Mouse (Mus musculus) MEL (cell line): ENCODE results near the gene Trub1. TPM values are rescaled to one million over a fixed set of nuclear protein-coding genes. Genes with fewer than 3 reads are reported as not detected.

Experiments used
- DNase-seq: peaks from one replicate; pipeline ENCODE4 v3.0.0; 2011; ENCODE audit warnings: low read depth, low spot score
- H3K27ac ChIP-seq: 2 replicates; pipeline ENCODE4 v1.5.1; 2012; ENCODE audit warnings: low read depth, mild to moderate bottlenecking, control low read depth, low read length, moderate library complexity; ENCODE audit not compliant: control insufficient read depth
- H3K27me3 ChIP-seq, 2 experiments: fragments of 150-350 bp in 1 of 2; sonication (generic) in 1 of 2; 2 replicates each; pipeline ENCODE4 v1.6.1; 2012; ENCODE audit warnings: low read length in 2 of 2, mild to moderate bottlenecking in 2 of 2, improper control_type of control experiment in 1 of 2, moderate library complexity in 1 of 2; ENCODE audit not compliant: insufficient read depth in 2 of 2, control insufficient read depth in 1 of 2
- H3K36me3 ChIP-seq, 2 experiments: 2 replicates each; pipeline ENCODE4 v1.6.1; 2012 to 2014; ENCODE audit warnings: low read length in 2 of 2, improper control_type of control experiment in 1 of 2, inconsistent platforms in 1 of 2, mild to moderate bottlenecking in 1 of 2; ENCODE audit not compliant: insufficient read depth in 2 of 2, control insufficient read depth in 1 of 2
- H3K4me1 ChIP-seq, 2 experiments: fragments of 150-350 bp in 1 of 2; sonication (generic) in 1 of 2; 2 replicates each; pipeline ENCODE4 v1.6.1; 2012; ENCODE audit warnings: low read length in 2 of 2, improper control_type of control experiment in 1 of 2, mild to moderate bottlenecking in 1 of 2; ENCODE audit not compliant: insufficient read depth in 2 of 2, control insufficient read depth in 1 of 2
- H3K4me3 ChIP-seq, 2 experiments: fragments of 150-350 bp in 1 of 2; sonication (generic) in 1 of 2; 2 replicates each; pipeline ENCODE4 v1.5.1; 2012; ENCODE audit warnings: low read depth in 2 of 2, low read length in 2 of 2, mild to moderate bottlenecking in 2 of 2, moderate library complexity in 2 of 2, control low read depth in 1 of 2, improper control_type of control experiment in 1 of 2; ENCODE audit not compliant: control insufficient read depth in 1 of 2, insufficient read depth in 1 of 2
- H3K79me2 ChIP-seq: 2 replicates; pipeline ENCODE4 v1.6.1; 2012; ENCODE audit warnings: mild to moderate bottlenecking, low read length, moderate library complexity; ENCODE audit not compliant: control insufficient read depth, poor library complexity, insufficient read depth
- H3K9ac ChIP-seq: 2 replicates; pipeline ENCODE4 v1.6.1; 2012; ENCODE audit warnings: low read depth, mild to moderate bottlenecking, control low read depth, low read length, moderate library complexity; ENCODE audit not compliant: control insufficient read depth, poor library complexity, severe bottlenecking
- H3K9me3 ChIP-seq: fragments of 150-350 bp; sonication (generic); replicated peaks from 2 replicates; pipeline ENCODE4 v1.6.1; 2012; ENCODE audit warnings: mild to moderate bottlenecking, low read length, improper control_type of control experiment, moderate library complexity; ENCODE audit not compliant: insufficient read depth
- BHLHE40 ChIP-seq: IDR thresholded peaks from 2 replicates; pipeline ENCODE4 v1.6.1; 2012; ENCODE audit warnings: low read depth, mild to moderate bottlenecking, inconsistent platforms, low read length, improper control_type of control experiment, borderline replicate concordance
- CHD2 ChIP-seq: IDR thresholded peaks from 2 replicates; pipeline ENCODE4 v1.6.1; 2011; ENCODE audit warnings: low read length, improper control_type of control experiment
- EP300 ChIP-seq, 2 experiments: IDR thresholded peaks; 2 replicates each; pipeline ENCODE4 v1.6.1; 2011; ENCODE audit warnings: improper control_type of control experiment in 2 of 2, low read length in 2 of 2, low read depth in 1 of 2, mild to moderate bottlenecking in 1 of 2
- KAT2A ChIP-seq: conservative IDR thresholded peaks from 2 replicates; pipeline ENCODE4 v1.6.1; 2012; ENCODE audit warnings: low read depth, low read length, improper control_type of control experiment, inconsistent platforms
- MYB ChIP-seq: IDR thresholded peaks from 2 replicates; pipeline ENCODE4 v1.6.1; 2011; ENCODE audit warnings: mild to moderate bottlenecking, low read depth, low read length, improper control_type of control experiment
- NRF1 ChIP-seq: IDR thresholded peaks from 2 replicates; pipeline ENCODE4 v1.6.1; 2014; ENCODE audit warnings: low read depth, mild to moderate bottlenecking, inconsistent platforms, low read length, improper control_type of control experiment, moderate library complexity; ENCODE audit not compliant: poor library complexity, insufficient read depth, severe bottlenecking
- POLR2AphosphoS2 ChIP-seq: IDR thresholded peaks from 2 replicates; pipeline ENCODE4 v1.6.1; 2011; ENCODE audit warnings: low read length, improper control_type of control experiment
- RAD21 ChIP-seq: IDR thresholded peaks from 2 replicates; pipeline ENCODE4 v1.6.1; 2011; ENCODE audit warnings: mild to moderate bottlenecking, low read depth, low read length, improper control_type of control experiment
- TAL1 ChIP-seq: IDR thresholded peaks from 2 replicates; pipeline ENCODE4 v1.6.1; 2012; ENCODE audit warnings: mild to moderate bottlenecking, inconsistent platforms, low read length, moderate library complexity, mixed read lengths
- polyA plus RNA-seq, 2 experiments: library from polyadenylated mRNA; stranded (reverse) in 1 of 2; unstranded in 1 of 2; fragments of >175 nt in 1 of 2; fragments of >200 nt in 1 of 2; gene quantifications; 2 replicates each; pipeline versions ENCODE4 v1.2.1 to v1.2.4; 2012; ENCODE audit warnings: low replicate concordance in 2 of 2, low read depth in 1 of 2; ENCODE audit not compliant: insufficient read length in 2 of 2, insufficient read depth in 1 of 2, missing spikeins in 1 of 2
- total RNA-seq: library from RNA; depleted of rRNA; stranded (reverse); fragments of 300-350 nt; gene quantifications from 2 replicates; pipeline ENCODE4 v1.2.3, GENCODE M21; 2012

The Trub1 gene
- total and polyA plus RNA-seq, 3 experiments: 38.2 to 41.6 TPM; not detected in 1

DNA sequence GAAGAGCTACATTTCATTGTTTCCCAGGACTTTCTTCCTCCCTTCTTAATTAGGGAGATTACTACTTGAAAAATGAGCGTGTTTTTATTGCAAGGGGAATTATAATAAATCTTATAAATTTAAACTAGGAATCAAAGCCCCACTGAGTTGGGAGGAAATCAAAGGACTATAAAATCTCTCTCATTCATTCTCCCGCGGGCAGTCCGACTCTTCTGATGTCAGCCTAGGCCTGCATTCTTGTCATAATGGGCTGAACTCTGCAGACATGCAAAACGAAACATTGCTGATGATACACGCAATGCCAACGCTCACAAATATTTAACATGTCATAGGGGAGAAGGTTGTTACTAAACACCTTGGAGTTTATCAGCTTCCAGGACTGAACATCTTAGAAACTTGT lies 15.7 kb upstream of the Trub1 start:
- no peak overlapping the region for H3K4me3 ChIP-seq
- no peak overlapping the region for H3K9ac ChIP-seq
- H3K27me3 ChIP-seq: peaks cover 6% of the 10 kb centered on the region in 2 experiments; a peak in 3 of 4 replicates
- H3K9me3 ChIP-seq: no peaks in the 10 kb centered on the region
- no peaks in the 10 kb centered on the region for H3K79me2 ChIP-seq
- no peak for DNase-seq
- no peak for TF ChIP-seq NRF1
- no peak for TF ChIP-seq EP300 (IDR thresholded peaks at IDR 0.05; ENCODE audit: low read depth in 1 of 2, low read length in 2 of 2)
- no peaks in the 10 kb centered on the region for H3K4me1 ChIP-seq
- no peaks in the 10 kb centered on the region for H3K36me3 ChIP-seq
- no peak overlapping the region for H3K27ac ChIP-seq

DNA sequence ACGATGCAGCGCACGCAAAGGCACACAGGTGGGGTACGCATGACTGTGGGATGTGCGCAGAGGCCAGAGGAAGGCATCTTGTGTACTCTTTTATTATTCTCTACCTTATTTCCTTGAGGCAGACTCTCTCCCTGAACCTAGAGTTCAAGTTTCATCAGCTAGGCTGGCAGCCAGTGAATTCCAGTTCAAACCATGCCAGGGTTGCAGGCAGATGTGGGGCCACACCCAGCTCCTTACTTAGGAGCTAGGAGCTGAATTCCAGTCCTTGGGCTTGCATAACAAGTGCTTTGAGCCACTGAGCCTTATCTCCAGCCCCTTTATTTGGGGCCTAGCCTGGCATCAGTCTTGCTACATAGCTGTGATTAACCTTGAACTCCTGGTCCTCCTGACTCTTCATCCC lies 13.4 kb upstream of the Trub1 start:
- Histone ChIP-seq H3K9ac (no peak overlapping the region), H3K27ac (no peak overlapping the region), H3K9me3 (no peaks in the 10 kb centered on the region), H3K79me2 (no peaks in the 10 kb centered on the region), H3K27me3 (peaks cover 5 to 6% of the 10 kb centered on the region in 2 experiments; a peak in 3 of 4 replicates), H3K36me3 (no peaks in the 10 kb centered on the region), H3K4me1 (no peaks in the 10 kb centered on the region), H3K4me3 (no peak overlapping the region)
- TF ChIP-seq CHD2 (no peak), RAD21 (no peak), MYB (no peak), BHLHE40 (no peak), TAL1 (no peak)
- no peak for DNase-seq

DNA sequence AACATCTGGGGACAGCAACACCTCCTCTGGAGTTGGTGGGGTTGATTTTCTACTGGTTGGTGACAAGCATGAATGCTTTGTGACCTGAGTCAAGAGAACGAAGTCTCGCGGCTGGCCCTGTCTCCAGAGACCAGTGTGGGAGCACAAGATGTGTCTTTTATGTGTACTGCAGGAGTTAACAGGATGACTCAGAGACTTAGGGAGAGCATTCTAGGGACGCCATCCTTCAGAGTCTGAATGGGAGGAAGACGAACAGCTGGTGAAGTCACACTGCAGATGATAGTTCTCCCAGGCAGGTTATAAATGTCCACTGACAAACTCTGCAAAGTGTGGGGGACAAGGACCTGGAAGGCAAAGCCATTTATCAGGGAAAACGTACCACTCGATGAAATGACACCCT lies 11.2 kb upstream of the Trub1 start:
- no peak for DNase-seq
- Histone ChIP-seq H3K79me2 (no peaks in the 10 kb centered on the region), H3K4me3 (no peak overlapping the region), H3K27ac (no peak overlapping the region), H3K27me3 (peaks cover 0 to 6% of the 10 kb centered on the region in 2 experiments; a peak in 3 of 4 replicates), H3K36me3 (no peaks in the 10 kb centered on the region), H3K4me1 (no peaks in the 10 kb centered on the region), H3K9ac (no peak overlapping the region), H3K9me3 (no peaks in the 10 kb centered on the region)
- TF ChIP-seq KAT2A (no peak), TAL1 (no peak), POLR2AphosphoS2 (no peak)
